Mouse (Mus musculus): ENCODE data around the gene Pex10. TPM values are rescaled to one million over a fixed set of nuclear protein-coding genes. Genes with fewer than 3 reads are reported as not detected.

The Pex10 gene
- polyA plus RNA-seq, 2 experiments = 1.7 to 6.8 TPM

GRCm38 (mm10) chr4:155084351-155084750 is 17.5 kb downstream of the Pex10 start:
- no peaks in the 10 kb centered on the region for H3K27me3 ChIP-seq (ENCODE audit: control insufficient read depth, insufficient read depth, low read length)
- no peak for ATAC-seq (ENCODE audit: insufficient read depth)
- peaks cover 18 to 20% of the 10 kb centered on the region in 2 experiments for H3K4me1 ChIP-seq (replicated peaks; ENCODE audit: control insufficient read depth in 2 of 2, insufficient read depth in 2 of 2, low read length in 1 of 2)
- 72% methylated on average over 7 of the region's 7 CpGs for WGBS (ENCODE audit: insufficient replicate concordance)
- TF ChIP-seq CTCF (IDR thresholded peaks at IDR 0.05; ENCODE audit: low read depth) (no peak), EP300 (IDR thresholded peaks at IDR 0.05; ENCODE audit: low read depth) (no peak)
- H3K9ac ChIP-seq (replicated peaks) = 0 out of 2 replicates have a peak overlapping the region, but pooled peaks have one; percentile 33
- H3K4me3 ChIP-seq (ENCODE audit: insufficient read depth in 1 of 2, low read depth in 2 of 2, low read length in 2 of 2) = no peak overlapping the region; a peak in 2 of 4 replicates
- H3K27ac ChIP-seq = no peak overlapping the region
- DNase-seq (ENCODE audit: low read depth in 3 of 3, low spot score in 3 of 3) = no peak
- no peaks in the 10 kb centered on the region for H3K9me3 ChIP-seq (ENCODE audit: control insufficient read depth, low read length)
- H3K36me3 ChIP-seq (replicated peaks; ENCODE audit: control insufficient read depth, insufficient read depth, low read depth) = peaks cover 31% of the 10 kb centered on the region
- peak overlapping the region; percentile 92 for H3K4me2 ChIP-seq (ENCODE audit: low read depth)

- peak in 1 of 3 experiments; percentile 17 for DNase-seq (ENCODE audit: low read depth in 3 of 3, low spot score in 3 of 3)
These were observed 18.6 kb downstream of the Pex10 start for GRCm38 (mm10) chr4:155085206-155086107.

GRCm38 (mm10) chr4:155086108-155087024 is 19.6 kb downstream of the Pex10 start, which contains the start of the genes Rer1 and Morn1:
Rer1 (minus strand) TSS chr4:155086382.
Morn1 (plus strand) TSS chr4:155086577.
- WGBS (ENCODE audit: insufficient replicate concordance) = under 1% methylated on average over 83 of the region's 85 CpGs
- peak within 1 kb of the TSS; percentile 92 for H3K4me2 ChIP-seq (ENCODE audit: low read depth)
- H3K27ac ChIP-seq = peak within 1 kb of the TSS; percentile 67
- H3K36me3 ChIP-seq (replicated peaks; ENCODE audit: control insufficient read depth, insufficient read depth, low read depth) = peaks cover 14% of the 10 kb centered on the region
- peak within 1 kb of the TSS; percentile 88 to 100 for H3K4me3 ChIP-seq (ENCODE audit: insufficient read depth in 1 of 2, low read depth in 2 of 2, low read length in 2 of 2)
- H3K9me3 ChIP-seq (ENCODE audit: control insufficient read depth, low read length) = no peaks in the 10 kb centered on the region
- H3K27me3 ChIP-seq (ENCODE audit: control insufficient read depth, insufficient read depth, low read length) = no peaks in the 10 kb centered on the region
- peak within 1 kb of the TSS; percentile 84 for H3K9ac ChIP-seq (replicated peaks)
- peaks cover 18 to 20% of the 10 kb centered on the region in 2 experiments for H3K4me1 ChIP-seq (replicated peaks; ENCODE audit: control insufficient read depth in 2 of 2, insufficient read depth in 2 of 2, low read length in 1 of 2)
- TF ChIP-seq CTCF (IDR thresholded peaks at IDR 0.05; ENCODE audit: low read depth) = no peak
- no peak; the same call in 1 of the 2 replicates for TF ChIP-seq EP300 (IDR thresholded peaks at IDR 0.05; ENCODE audit: low read depth)
- DNase-seq (ENCODE audit: low read depth in 3 of 3, low spot score in 3 of 3) (peak; percentile 98 to 99 (median 99)), ATAC-seq (ENCODE audit: insufficient read depth) (peak; percentile 97)

More at GRCm38 (mm10) chr4:155085206-155086107, 18.6 kb downstream of the Pex10 start:
- peaks cover 18 to 20% of the 10 kb centered on the region in 2 experiments for H3K4me1 ChIP-seq (replicated peaks; ENCODE audit: control insufficient read depth in 2 of 2, insufficient read depth in 2 of 2, low read length in 1 of 2)
- H3K4me3 ChIP-seq (ENCODE audit: insufficient read depth in 1 of 2, low read depth in 2 of 2, low read length in 2 of 2) = peak overlapping the region; percentile 88 to 100
- H3K9me3 ChIP-seq (ENCODE audit: control insufficient read depth, low read length) = no peaks in the 10 kb centered on the region
- H3K9ac ChIP-seq (replicated peaks) = peak overlapping the region; percentile 84
- TF ChIP-seq CTCF (IDR thresholded peaks at IDR 0.05; ENCODE audit: low read depth) = no peak
- TF ChIP-seq EP300 (IDR thresholded peaks at IDR 0.05; ENCODE audit: low read depth) = no peak
- peak; percentile 81; the same call in 1 of the 2 replicates for ATAC-seq (ENCODE audit: insufficient read depth)
- peaks cover 21% of the 10 kb centered on the region for H3K36me3 ChIP-seq (replicated peaks; ENCODE audit: control insufficient read depth, insufficient read depth, low read depth)
- H3K4me2 ChIP-seq (ENCODE audit: low read depth) = peak overlapping the region; percentile 92
- H3K27me3 ChIP-seq (ENCODE audit: control insufficient read depth, insufficient read depth, low read length) = no peaks in the 10 kb centered on the region
- H3K27ac ChIP-seq = peak overlapping the region; percentile 67
- WGBS (ENCODE audit: insufficient replicate concordance) = 5% methylated on average over 35 of the region's 35 CpGs

GRCm38 (mm10) chr4:155089241-155089640 is 22.4 kb downstream of the Pex10 start:
- Histone ChIP-seq H3K4me3 (ENCODE audit: insufficient read depth in 1 of 2, low read depth in 2 of 2, low read length in 2 of 2) (no peak overlapping the region), H3K27ac (no peak overlapping the region), H3K36me3 (replicated peaks; ENCODE audit: control insufficient read depth, insufficient read depth, low read depth) (no peaks in the 10 kb centered on the region), H3K4me1 (replicated peaks; ENCODE audit: control insufficient read depth in 2 of 2, insufficient read depth in 2 of 2, low read length in 1 of 2) (peaks cover 17% of the 10 kb centered on the region in 2 experiments), H3K9me3 (ENCODE audit: control insufficient read depth, low read length) (no peaks in the 10 kb centered on the region), H3K9ac (replicated peaks) (no peak overlapping the region), H3K4me2 (ENCODE audit: low read depth) (no peak overlapping the region), H3K27me3 (ENCODE audit: control insufficient read depth, insufficient read depth, low read length) (no peaks in the 10 kb centered on the region)
- 82% methylated on average over 5 of the region's 5 CpGs for WGBS (ENCODE audit: insufficient replicate concordance)
- ATAC-seq (ENCODE audit: insufficient read depth) = no peak
- TF ChIP-seq CTCF (IDR thresholded peaks at IDR 0.05; ENCODE audit: low read depth) = no peak
- no peak for TF ChIP-seq EP300 (IDR thresholded peaks at IDR 0.05; ENCODE audit: low read depth)
- no peak for DNase-seq (ENCODE audit: low read depth in 3 of 3, low spot score in 3 of 3)
